Mouse (Mus musculus): ENCODE measurements around the gene Gm28230. TPM values are rescaled to one million over a fixed set of nuclear protein-coding genes. Genes with fewer than 3 reads are reported as not detected.

Gene Gm28230
- polyA plus RNA-seq, 1 experiment: not detected

DNA sequence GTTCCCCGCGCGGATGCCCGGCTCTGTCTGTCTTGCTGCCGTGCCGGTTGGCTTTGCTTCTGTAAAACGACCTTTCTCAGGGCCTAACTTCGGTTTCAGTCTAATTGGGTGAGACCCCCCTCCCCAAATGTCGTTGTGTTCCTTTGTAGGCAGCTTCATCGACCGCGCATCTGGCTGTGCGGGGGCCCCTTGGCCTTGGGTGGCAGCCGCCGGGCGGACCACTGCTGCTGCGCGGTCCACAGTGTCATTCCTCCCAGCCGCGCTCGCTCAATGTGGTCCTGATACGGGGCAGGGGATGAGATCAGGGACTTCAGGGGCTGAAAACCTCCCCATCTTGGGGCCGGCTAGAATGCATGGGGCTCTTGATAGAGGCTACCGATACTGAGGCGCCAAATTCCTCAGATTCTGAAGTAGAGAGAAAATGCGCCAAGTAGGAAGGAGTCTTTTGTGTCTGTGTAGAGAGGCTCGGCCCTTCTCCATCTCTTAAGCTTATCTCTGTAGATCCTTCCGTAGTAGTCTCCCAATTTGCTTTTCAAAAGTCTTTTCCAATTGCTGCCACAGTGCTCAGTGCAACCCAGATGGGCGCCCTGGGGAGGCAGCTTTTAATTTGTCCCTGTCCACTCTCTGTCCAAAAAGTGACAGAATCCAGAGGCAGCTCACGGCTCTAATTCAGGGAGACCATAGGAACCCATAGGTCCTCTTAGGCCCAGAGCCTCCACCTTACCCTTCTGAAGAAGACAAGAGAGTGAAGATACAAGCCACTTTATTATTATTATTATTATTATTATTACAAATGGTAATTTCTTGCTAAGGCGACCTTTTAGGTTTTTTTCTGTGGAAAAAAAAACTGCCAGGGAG, 38.6 kb upstream of the Gm28230 start:
- no peak overlapping the region for H3K4me3 ChIP-seq (ENCODE audit: insufficient read depth, low read depth, low read length)
- H3K4me1 ChIP-seq (ENCODE audit: control insufficient read depth, insufficient read depth, insufficient read length, low read length): 0 out of 2 replicates have a peak, but pooled peaks cover 5% of the 10 kb centered on the region
- H3K27ac ChIP-seq (replicated peaks; ENCODE audit: low read depth, low read length): no peak overlapping the region

DNA sequence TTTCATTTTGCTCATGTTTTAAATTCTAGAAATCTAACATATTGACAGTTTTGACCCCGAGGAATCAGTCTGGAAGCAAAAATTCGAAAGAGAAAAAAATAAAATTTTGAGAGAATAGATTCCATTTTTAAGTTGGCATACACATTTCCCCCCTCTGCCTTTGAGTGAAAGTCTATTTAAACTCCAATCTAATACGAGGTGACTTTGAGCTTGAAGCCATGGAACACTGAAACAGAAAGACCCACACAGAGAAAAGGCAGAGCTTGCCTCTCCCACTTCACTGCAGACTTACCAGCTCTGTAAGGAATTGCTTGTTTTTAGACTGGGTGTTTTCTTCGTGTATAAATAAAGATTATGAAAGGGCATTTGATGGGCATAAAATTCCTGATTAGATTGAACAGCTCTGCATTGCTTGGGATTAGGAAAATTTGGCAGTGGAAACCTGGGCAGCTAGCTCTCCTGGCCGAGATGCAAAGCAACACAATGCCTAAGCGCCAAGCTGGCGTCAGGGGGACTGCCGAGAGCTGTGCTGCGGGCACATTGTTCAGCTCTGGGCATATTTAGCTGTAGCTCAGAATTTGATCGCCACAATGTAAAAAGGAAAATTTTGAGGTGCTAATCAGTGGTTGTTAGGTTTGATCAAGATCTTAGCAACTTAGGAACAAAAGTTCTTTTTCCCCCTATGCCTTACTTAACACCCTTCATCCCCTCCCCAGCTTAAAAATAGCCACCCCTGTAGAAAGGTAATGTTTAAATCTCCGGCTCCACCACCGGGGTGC, 37.5 kb upstream of the Gm28230 start:
- H3K4me1 ChIP-seq (ENCODE audit: control insufficient read depth, insufficient read depth, insufficient read length, low read length): 0 out of 2 replicates have a peak, but pooled peaks cover 5% of the 10 kb centered on the region
- H3K27ac ChIP-seq (replicated peaks; ENCODE audit: low read depth, low read length): no peak overlapping the region
- no peak overlapping the region for H3K4me3 ChIP-seq (ENCODE audit: insufficient read depth, low read depth, low read length)

DNA sequence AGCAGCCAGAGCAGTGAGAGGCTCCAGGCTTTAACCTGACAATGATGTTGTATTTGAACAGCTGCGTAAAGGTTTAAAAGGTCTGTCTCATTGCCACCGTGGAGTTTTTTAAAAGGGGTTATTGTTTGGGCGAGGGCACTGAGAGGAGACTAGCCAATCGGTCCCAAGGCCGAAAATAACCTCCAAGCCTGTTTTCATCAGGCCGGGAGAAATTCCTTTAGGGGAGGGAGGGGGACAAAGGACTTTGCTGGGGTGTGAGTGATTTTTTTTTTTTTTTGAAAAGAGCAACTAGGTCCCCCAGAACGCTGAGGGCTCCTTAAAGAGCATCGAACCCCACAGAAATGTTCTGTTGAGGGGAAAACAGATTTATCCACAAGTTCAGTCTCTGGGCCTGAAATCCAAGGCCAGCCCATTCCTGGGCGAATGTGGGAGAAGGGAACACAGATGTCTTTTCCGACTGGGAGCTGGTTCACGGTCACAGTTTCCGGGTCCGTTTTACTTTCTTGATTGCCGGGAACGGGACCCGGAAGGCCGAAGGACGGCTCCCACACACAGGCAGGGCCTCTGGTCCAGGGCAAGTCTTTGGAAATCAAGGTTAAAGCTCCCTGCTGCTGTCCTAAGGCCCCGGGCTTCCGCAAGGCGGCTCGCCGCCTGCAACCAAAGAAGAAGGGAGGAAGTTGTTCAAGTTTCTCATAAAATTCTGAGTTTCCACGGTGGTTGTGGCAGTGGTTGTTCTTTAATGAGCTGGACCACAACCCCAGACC, 36.8 kb upstream of the Gm28230 start:
- Histone ChIP-seq H3K27ac (replicated peaks; ENCODE audit: low read depth, low read length) (no peak overlapping the region), H3K4me1 (ENCODE audit: control insufficient read depth, insufficient read depth, insufficient read length, low read length) (0 out of 2 replicates have a peak, but pooled peaks cover 5% of the 10 kb centered on the region), H3K4me3 (ENCODE audit: insufficient read depth, low read depth, low read length) (no peak overlapping the region)

DNA sequence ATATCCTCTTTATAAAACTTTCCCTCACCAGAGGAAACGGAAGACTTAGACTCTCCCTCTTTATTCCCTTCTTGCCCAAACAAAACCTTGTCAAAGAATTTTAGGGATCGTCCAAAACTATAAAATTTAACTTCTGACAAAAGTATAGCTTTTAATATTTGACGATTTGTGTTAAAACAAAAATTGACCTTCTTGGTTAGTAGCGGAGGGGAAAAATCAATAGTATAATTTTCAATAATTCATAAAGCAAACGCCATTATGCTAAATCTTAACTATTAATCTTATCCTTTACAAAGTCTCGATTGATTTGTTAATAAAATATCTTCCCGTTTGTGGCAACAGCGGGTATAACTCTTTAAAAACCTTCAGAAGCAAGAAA, 36.2 kb upstream of the Gm28230 start:
- Histone ChIP-seq H3K27ac (replicated peaks; ENCODE audit: low read depth, low read length) (no peak overlapping the region), H3K4me3 (ENCODE audit: insufficient read depth, low read depth, low read length) (no peak overlapping the region), H3K4me1 (ENCODE audit: control insufficient read depth, insufficient read depth, insufficient read length, low read length) (0 out of 2 replicates have a peak, but pooled peaks cover 5% of the 10 kb centered on the region)

DNA sequence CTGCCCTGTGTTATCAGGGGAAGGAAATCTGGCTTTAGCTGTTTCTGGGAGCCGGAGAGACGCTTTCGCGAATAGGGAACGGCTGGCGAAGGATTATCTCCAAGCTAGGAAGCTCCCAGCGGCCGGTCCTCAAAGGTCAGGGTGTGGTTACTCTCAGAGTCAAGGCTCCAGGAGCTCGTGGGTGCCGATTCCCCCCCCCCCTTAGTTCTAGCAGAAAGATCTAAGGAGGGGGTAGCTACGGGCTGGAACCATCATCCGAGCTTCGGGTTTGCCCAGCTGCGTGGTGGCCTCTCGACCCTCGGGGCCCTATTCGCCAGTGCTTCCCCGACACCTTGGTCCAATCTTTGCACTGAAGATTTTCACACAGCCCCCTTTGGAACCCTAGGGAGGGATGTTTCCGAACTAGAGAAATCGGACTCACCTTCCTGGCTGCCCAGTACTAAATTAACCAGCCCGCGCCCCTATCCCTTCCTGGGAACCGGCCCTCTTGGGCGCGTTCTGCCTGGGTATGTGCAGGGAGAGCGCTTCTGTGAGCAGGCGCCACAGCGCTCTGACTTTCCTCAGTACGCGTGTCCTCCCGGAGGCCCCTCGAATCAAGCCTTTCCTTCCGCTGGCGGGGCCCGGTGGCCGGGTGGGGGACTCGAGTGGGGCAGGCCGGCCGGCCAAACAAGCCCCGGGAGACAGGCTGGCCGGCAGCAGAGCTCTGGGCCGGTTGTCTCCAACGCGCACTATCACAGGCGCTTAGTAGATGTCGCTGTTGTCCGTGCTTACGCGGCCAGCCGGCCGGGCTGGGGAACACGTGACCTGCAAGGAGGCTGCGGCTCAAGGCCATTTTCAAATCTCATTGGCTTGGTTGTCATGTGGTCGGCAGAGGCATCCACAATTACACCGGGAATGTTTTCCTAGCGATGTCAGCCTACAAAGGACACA, 35.2 kb upstream of the Gm28230 start, which contains the start of gene Hoxd10:
Gene Hoxd10 (plus strand): TSS at position 903 of the 930 bp plus-strand sequence.
- Histone ChIP-seq H3K27ac (replicated peaks; ENCODE audit: low read depth, low read length) (no peak within 1 kb of the TSS), H3K4me1 (ENCODE audit: control insufficient read depth, insufficient read depth, insufficient read length, low read length) (0 out of 2 replicates have a peak, but pooled peaks cover 5% of the 10 kb centered on the region), H3K4me3 (ENCODE audit: insufficient read depth, low read depth, low read length) (peak within 1 kb of the TSS; percentile 23)

DNA sequence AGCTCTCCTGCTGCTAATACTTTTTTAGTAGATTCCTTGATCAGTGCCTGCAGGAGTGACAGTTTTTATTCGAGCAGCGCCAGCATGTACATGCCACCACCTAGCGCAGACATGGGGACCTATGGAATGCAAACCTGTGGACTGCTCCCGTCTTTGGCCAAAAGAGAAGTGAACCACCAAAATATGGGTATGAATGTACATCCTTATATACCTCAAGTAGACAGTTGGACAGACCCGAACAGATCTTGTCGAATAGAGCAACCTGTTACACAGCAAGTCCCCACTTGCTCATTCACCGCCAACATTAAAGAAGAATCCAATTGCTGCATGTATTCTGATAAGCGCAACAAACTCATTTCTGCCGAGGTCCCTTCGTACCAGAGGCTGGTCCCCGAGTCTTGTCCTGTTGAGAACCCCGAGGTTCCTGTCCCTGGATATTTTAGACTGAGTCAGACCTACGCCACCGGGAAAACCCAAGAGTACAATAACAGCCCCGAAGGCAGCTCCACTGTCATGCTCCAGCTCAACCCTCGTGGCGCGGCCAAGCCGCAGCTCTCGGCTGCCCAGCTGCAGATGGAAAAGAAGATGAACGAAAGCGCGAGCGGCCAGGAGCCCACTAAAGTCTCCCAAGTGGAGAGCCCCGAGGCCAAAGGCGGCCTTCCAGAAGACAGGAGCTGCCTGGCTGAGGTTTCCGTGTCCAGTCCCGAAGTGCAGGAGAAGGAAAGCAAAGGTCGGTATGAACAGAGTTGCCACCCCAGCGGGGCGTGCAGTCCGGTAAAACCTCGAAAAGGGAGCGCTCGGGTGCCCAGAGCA, 34.3 kb upstream of the Gm28230 start:
- Histone ChIP-seq H3K4me1 (ENCODE audit: control insufficient read depth, insufficient read depth, insufficient read length, low read length) (0 out of 2 replicates have a peak, but pooled peaks cover 5% of the 10 kb centered on the region), H3K4me3 (ENCODE audit: insufficient read depth, low read depth, low read length) (peak overlapping the region; percentile 8; the same call in 1 of the 2 replicates), H3K27ac (replicated peaks; ENCODE audit: low read depth, low read length) (no peak overlapping the region)

DNA sequence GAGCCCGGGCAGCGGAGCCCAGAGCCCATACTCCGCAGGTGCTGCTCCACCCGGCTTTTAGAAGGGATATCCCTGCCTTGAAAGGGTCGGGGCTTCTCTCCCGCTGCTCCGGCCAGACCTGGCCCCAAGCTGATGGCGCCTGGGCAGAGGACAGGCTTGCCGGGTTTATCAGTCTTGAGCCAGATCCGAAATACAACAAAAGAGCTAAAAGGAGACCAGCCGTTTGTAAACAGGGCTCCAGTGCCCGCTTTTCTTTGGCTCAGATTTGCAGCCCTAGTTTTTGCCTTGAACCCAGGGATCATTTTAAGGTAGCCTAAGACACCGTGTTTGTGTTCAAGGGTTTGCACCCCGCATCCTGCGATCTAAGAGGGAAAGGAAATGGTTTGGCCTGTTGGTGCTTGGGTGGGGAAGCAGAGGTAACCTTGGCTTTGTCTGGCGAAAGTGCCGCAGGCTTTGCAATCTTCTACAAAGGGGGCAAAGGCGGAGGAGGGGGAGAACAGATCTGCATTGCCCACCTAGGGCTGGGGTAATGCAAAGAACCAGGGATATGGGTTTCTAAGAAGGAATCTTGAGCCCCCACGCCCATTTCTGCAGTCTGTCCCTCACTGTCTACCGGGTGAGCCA, 33.6 kb upstream of the Gm28230 start:
- Histone ChIP-seq H3K4me3 (ENCODE audit: insufficient read depth, low read depth, low read length) (0 out of 2 replicates have a peak overlapping the region, but pooled peaks have one; percentile 8), H3K27ac (replicated peaks; ENCODE audit: low read depth, low read length) (no peak overlapping the region), H3K4me1 (ENCODE audit: control insufficient read depth, insufficient read depth, insufficient read length, low read length) (0 out of 2 replicates have a peak, but pooled peaks cover 5% of the 10 kb centered on the region)

DNA sequence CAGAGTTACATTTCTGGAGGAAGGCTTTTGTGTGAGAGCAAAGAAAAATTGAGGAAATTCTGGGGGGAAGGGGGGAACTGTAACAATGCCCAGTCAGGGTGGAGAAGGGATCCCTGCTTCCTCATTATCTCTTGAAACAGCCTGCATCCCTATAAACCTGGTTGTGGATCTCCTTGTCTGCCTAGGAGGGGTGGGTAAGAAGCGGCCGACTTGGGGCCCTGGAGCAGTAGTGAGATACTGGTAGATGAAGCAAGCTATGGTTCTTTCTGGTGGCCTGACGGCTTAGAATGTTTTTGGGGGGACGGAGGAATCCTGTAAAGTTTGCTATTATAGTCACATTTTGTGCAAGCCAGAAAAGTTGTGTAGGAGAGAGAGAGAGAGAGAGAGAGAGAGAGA, 33.1 kb upstream of the Gm28230 start:
- H3K4me1 ChIP-seq (ENCODE audit: control insufficient read depth, insufficient read depth, insufficient read length, low read length): 0 out of 2 replicates have a peak, but pooled peaks cover 5% of the 10 kb centered on the region
- H3K4me3 ChIP-seq (ENCODE audit: insufficient read depth, low read depth, low read length): no peak overlapping the region
- H3K27ac ChIP-seq (replicated peaks; ENCODE audit: low read depth, low read length): no peak overlapping the region

DNA sequence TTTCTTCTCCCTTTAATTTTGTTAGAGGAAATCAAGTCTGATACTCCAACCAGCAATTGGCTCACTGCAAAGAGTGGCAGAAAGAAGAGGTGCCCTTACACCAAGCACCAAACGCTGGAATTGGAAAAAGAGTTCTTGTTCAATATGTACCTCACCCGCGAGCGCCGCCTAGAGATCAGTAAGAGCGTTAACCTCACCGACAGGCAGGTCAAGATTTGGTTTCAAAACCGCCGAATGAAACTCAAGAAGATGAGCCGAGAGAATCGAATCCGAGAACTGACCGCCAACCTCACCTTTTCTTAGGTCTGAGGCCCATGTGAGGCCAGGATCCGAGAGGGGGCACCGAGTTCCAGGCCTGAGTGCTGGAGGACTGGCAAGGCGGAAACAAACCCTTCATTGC, 32.5 kb upstream of the Gm28230 start:
- H3K4me3 ChIP-seq (ENCODE audit: insufficient read depth, low read depth, low read length): no peak overlapping the region

DNA sequence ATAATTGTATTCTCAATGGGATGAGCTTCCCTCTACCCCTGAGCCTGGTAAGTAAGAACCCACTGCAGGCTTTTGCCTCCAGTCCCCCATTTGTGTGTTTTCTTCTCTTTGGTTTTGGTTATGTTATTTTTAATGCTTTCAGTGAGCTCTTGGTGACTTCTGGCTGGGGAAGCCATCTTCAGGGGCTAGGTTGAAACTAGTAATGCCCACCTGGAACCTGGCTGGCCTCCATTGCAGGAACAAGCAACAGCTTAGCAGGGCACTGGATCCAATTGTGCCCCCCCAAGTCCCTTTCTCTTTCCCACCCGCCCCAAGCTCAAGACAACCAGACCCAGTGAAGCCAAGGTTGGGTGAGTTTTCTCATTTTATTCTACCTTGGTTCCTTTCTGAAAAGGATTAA, 31.1 kb upstream of the Gm28230 start:
- Histone ChIP-seq H3K4me1 (ENCODE audit: control insufficient read depth, insufficient read depth, insufficient read length, low read length) (0 out of 2 replicates have a peak, but pooled peaks cover 5% of the 10 kb centered on the region), H3K27ac (replicated peaks; ENCODE audit: low read depth, low read length) (no peak overlapping the region), H3K4me3 (ENCODE audit: insufficient read depth, low read depth, low read length) (no peak overlapping the region)

More for the DNA sequence above, 32.5 kb upstream of the Gm28230 start:
- 0 out of 2 replicates have a peak, but pooled peaks cover 5% of the 10 kb centered on the region for H3K4me1 ChIP-seq (ENCODE audit: control insufficient read depth, insufficient read depth, insufficient read length, low read length)
- no peak overlapping the region for H3K27ac ChIP-seq (replicated peaks; ENCODE audit: low read depth, low read length)

DNA sequence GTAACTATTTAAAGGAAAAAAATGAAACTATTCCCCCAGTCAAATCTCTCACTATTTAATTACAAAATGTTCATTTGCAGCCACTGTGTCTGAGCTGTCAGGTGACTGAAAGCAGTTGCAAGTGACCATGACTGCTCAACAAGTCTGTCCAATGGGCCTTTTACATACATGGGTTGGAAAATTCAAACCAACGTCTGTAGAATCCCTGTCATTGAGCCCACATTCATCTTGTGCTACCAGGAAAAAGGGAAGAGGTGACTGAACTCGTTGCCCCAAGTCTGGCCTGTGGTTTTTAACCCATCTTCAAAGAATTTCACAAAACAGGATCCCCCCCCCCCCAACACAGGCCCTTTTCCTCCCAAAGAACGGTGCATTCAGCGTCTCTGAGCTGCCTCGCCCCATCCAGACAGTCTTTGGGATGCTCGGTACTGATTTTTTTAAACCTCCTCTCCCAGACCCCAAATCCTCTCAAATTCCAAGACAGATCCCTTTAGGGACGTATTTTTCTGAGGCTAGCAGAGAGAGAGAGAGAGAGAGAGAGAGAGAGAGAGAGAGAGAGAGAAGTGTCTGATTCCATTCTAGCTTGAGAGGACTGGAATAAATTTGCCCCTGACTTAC, 30.6 kb upstream of the Gm28230 start:
- Histone ChIP-seq H3K4me3 (ENCODE audit: insufficient read depth, low read depth, low read length) (no peak overlapping the region), H3K4me1 (ENCODE audit: control insufficient read depth, insufficient read depth, insufficient read length, low read length) (0 out of 2 replicates have a peak, but pooled peaks cover 5% of the 10 kb centered on the region), H3K27ac (replicated peaks; ENCODE audit: low read depth, low read length) (no peak overlapping the region)

DNA sequence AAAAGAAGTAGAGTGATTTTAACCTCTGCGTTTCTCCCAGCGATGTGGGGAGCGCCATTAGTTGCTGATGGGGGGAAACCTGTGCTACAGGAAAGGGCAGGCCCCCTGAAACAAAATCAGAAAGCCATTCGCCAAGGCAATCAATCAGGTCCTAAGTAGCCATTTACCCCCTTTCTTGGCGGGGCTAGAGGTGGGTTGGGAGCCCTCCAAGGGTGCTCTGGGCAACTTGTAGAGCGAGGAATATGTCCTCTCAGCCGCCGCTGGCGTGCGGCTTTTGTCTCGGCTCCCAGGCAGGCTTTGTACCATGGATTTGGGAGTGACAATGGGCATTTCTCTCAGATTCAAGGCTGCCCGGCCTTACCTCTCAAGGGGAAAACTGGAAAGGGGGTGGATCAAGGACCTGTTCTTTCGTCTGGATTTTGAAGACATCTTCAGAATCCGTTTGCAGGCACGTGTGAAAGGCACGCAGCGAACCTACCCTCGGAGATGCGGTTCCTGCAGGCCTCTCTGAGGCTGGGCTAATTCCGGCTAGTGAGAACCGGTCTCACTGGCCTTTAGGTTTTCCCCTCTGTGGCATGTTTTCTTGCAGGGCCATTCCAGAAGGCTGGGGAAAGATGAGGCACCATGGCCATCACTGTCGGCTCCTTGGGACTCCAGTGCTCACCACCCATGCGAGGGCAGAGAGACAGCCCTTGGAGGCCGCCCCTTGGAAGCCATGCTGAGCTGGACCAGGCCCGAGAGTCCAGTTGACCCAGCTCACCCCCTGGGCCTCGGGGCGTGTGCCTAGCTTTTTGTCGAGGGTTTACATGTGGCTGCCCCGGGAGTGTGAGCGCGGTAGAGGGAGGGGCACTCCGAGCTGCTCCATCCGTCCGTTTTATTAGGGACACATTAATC, 29.8 kb upstream of the Gm28230 start:
- no peak overlapping the region for H3K4me3 ChIP-seq (ENCODE audit: insufficient read depth, low read depth, low read length)
- no peak overlapping the region for H3K27ac ChIP-seq (replicated peaks; ENCODE audit: low read depth, low read length)
- H3K4me1 ChIP-seq (ENCODE audit: control insufficient read depth, insufficient read depth, insufficient read length, low read length): 0 out of 2 replicates have a peak, but pooled peaks cover 5% of the 10 kb centered on the region
